Mouse (Mus musculus) hindbrain, embryonic 11.5 days (tissue): ENCODE data around the gene Hdac1. TPM values are rescaled to one million over a fixed set of nuclear protein-coding genes. Genes with fewer than 3 reads are reported as not detected.

ENCODE experiments used
- ATAC-seq: fragments of 200-750 bp; cut with Nextera tagmentation; 2 replicates; pipeline ENCODE4 v1.8.0; 2017; ENCODE audit warnings: mild to moderate bottlenecking, moderate TSS enrichment, moderate library complexity; ENCODE audit not compliant: low FRiP score
- DNase-seq: peaks from one replicate; pipeline ENCODE4 v3.0.0-alpha.2; 2015; ENCODE audit warnings: low spot score
- H3K27ac ChIP-seq: fragments of 300-500 bp; sonication (generic); 2 replicates; pipeline ENCODE4 v1.5.1; 2014; ENCODE audit warnings: mild to moderate bottlenecking, low read depth, low read length
- H3K27me3 ChIP-seq: fragments of 300-500 bp; sonication (generic); 2 replicates; pipeline ENCODE4 v1.6.1; 2014; ENCODE audit warnings: mild to moderate bottlenecking, low read length, moderate library complexity, mixed read lengths; ENCODE audit not compliant: control insufficient read depth, insufficient read depth
- H3K36me3 ChIP-seq: fragments of 300-500 bp; sonication (generic); 2 replicates; pipeline ENCODE4 v1.6.1; 2014; ENCODE audit warnings: mild to moderate bottlenecking, low read length, moderate library complexity, mixed read lengths; ENCODE audit not compliant: control insufficient read depth, insufficient read depth
- H3K4me1 ChIP-seq: fragments of 300-500 bp; sonication (generic); replicated peaks from 2 replicates; pipeline ENCODE4 v1.6.1; 2014; ENCODE audit warnings: low read length, mixed read lengths; ENCODE audit not compliant: control insufficient read depth, insufficient read depth
- H3K4me2 ChIP-seq: fragments of 300-500 bp; sonication (generic); replicated peaks from 2 replicates; pipeline ENCODE4 v1.6.1; 2014; ENCODE audit warnings: mild to moderate bottlenecking, low read depth, low read length
- H3K4me3 ChIP-seq: fragments of 300-500 bp; sonication (generic); 2 replicates; pipeline ENCODE4 v1.5.1; 2014; ENCODE audit warnings: low read depth, low read length
- H3K9ac ChIP-seq: fragments of 300-500 bp; sonication (generic); 2 replicates; pipeline ENCODE4 v1.6.1; 2014; ENCODE audit warnings: low read depth, low read length
- H3K9me3 ChIP-seq: fragments of 300-500 bp; sonication (generic); 2 replicates; pipeline ENCODE4 v1.6.1; 2016; ENCODE audit warnings: low read length; ENCODE audit not compliant: control insufficient read depth
- WGBS: fragments of 180-500 bp; shearing (Covaris S2); extraction: QIAGEN DNeasy Blood & Tissue Kit; methylation state at CpG from one replicate; pipeline ENCODE4 v1.1.7; 2014; 5-methylcytosine and 5-hydroxymethylcytosine counted together
- polyA plus RNA-seq: library from polyadenylated mRNA; unstranded; fragments of >200 nt; fragmentation: Nextera tagmentation; extraction: Ambion mirVana; gene quantifications from 2 replicates; pipeline ENCODE4 v1.2.1, GENCODE M21; 2014

Hdac1 gene
- polyA plus RNA-seq, 1 experiment from 2014 or later = 206 TPM

- DNase-seq (no peak), ATAC-seq (no peak)
- H3K4me3 ChIP-seq = no peak overlapping the region
- H3K27me3 ChIP-seq = no peaks in the 10 kb centered on the region
- H3K9me3 ChIP-seq = no peaks in the 10 kb centered on the region
- H3K27ac ChIP-seq = no peak overlapping the region
- H3K36me3 ChIP-seq = peaks cover 6% of the 10 kb centered on the region; the same call in 1 of the 2 replicates
- no peak overlapping the region for H3K4me2 ChIP-seq
- 94% methylated on average over 1 of the region's 1 CpGs for WGBS
- H3K9ac ChIP-seq = no peak overlapping the region
- no peaks in the 10 kb centered on the region for H3K4me1 ChIP-seq
Measured at GRCm38 (mm10) chr4:129481090-129481489, 61.4 kb downstream of the Hdac1 start.

- DNase-seq (no peak), ATAC-seq (no peak)
Measured at GRCm38 (mm10) chr4:129479863-129480262, 62.6 kb downstream of the Hdac1 start.

GRCm38 (mm10) chr4:129476047-129476446 is 66.5 kb downstream of the Hdac1 start:
- no peak for ATAC-seq
- no peak for DNase-seq
- Histone ChIP-seq H3K27me3 (no peaks in the 10 kb centered on the region), H3K9me3 (no peaks in the 10 kb centered on the region), H3K4me1 (no peaks in the 10 kb centered on the region), H3K9ac (no peak overlapping the region), H3K4me3 (no peak overlapping the region), H3K36me3 (peaks cover 17% of the 10 kb centered on the region; the same call in 1 of the 2 replicates), H3K27ac (no peak overlapping the region), H3K4me2 (no peak overlapping the region)
- 87% methylated on average over 11 of the region's 11 CpGs for WGBS

More at GRCm38 (mm10) chr4:129479863-129480262, 62.6 kb downstream of the Hdac1 start:
- Histone ChIP-seq H3K36me3 (peaks cover 8% of the 10 kb centered on the region; the same call in 1 of the 2 replicates), H3K4me3 (no peak overlapping the region), H3K27ac (no peak overlapping the region), H3K9ac (no peak overlapping the region), H3K4me2 (no peak overlapping the region), H3K27me3 (no peaks in the 10 kb centered on the region), H3K4me1 (no peaks in the 10 kb centered on the region), H3K9me3 (no peaks in the 10 kb centered on the region)
- 92% methylated on average over 3 of the region's 3 CpGs for WGBS

Other genes starting within 250 kb of the Hdac1 start
- 505 and 518 TPM in 2 replicates for gene Rbbp4, start 207.3 kb downstream of the Hdac1 start, polyA plus RNA-seq
- 42.7 and 45.2 TPM in 2 replicates for gene Zbtb8os, start 207.0 kb downstream of the Hdac1 start, polyA plus RNA-seq
- gene Zbtb8a, start 164.6 kb downstream of the Hdac1 start, polyA plus RNA-seq = 8.1 and 11.5 TPM in 2 replicates
- gene Zbtb8b, start 101.9 kb downstream of the Hdac1 start, polyA plus RNA-seq = 2.5 and 2.8 TPM in 2 replicates
- gene Bsdc1, start 81.1 kb downstream of the Hdac1 start, polyA plus RNA-seq = 25.6 and 26.3 TPM in 2 replicates
- gene Tssk3, start 51.7 kb downstream of the Hdac1 start, polyA plus RNA-seq = not detected in 2 replicates
- not detected in 2 replicates for gene Fam229a, start 51.5 kb downstream of the Hdac1 start, polyA plus RNA-seq
- 1,707 and 1,864 TPM in 2 replicates for gene Marcksl1, start 29.1 kb downstream of the Hdac1 start, polyA plus RNA-seq
- gene Lck, start 30.9 kb upstream of the Hdac1 start, polyA plus RNA-seq = 5.6 and 5.8 TPM in 2 replicates
- 1.0 and 1.6 TPM in 2 replicates for gene Fam167b, start 35.8 kb upstream of the Hdac1 start, polyA plus RNA-seq
- gene Eif3i, start 57.9 kb upstream of the Hdac1 start, polyA plus RNA-seq = 274 TPM in 2 replicates
- 177 and 195 TPM in 2 replicates for gene Tmem234, start 58.0 kb upstream of the Hdac1 start, polyA plus RNA-seq
- gene Dcdc2b, start 71.5 kb upstream of the Hdac1 start, polyA plus RNA-seq = 1.6 and 2.7 TPM in 2 replicates
- gene Iqcc, start 76.4 kb upstream of the Hdac1 start, polyA plus RNA-seq = 25.3 and 25.7 TPM in 2 replicates
- 77.7 and 79.6 TPM in 2 replicates for gene Ccdc28b, start 81.2 kb upstream of the Hdac1 start, polyA plus RNA-seq
- gene Txlna, start 98.4 kb upstream of the Hdac1 start, polyA plus RNA-seq = 96.3 and 101 TPM in 2 replicates
- 13.9 and 15.2 TPM in 2 replicates for gene Kpna6, start 130.1 kb upstream of the Hdac1 start, polyA plus RNA-seq
- gene Tmem39b, start 154.1 kb upstream of the Hdac1 start, polyA plus RNA-seq = 27.7 and 30.9 TPM in 2 replicates
- 158 and 183 TPM in 2 replicates for gene Khdrbs1, start 199.6 kb upstream of the Hdac1 start, polyA plus RNA-seq